Mouse (Mus musculus): ENCODE data around the gene Gapdh. TPM values are rescaled to one million over a fixed set of nuclear protein-coding genes. Genes with fewer than 3 reads are reported as not detected.

Gene Gapdh
- polyA plus RNA-seq, 1 experiment, result 3,259 TPM

GRCm38 (mm10) chr6:125129710-125130402 is 36.4 kb downstream of the Gapdh start:
- 91% methylated on average over 20 of the region's 20 CpGs for WGBS
- DNase-seq (ENCODE audit: low read depth, low spot score), result no peak

DNA sequence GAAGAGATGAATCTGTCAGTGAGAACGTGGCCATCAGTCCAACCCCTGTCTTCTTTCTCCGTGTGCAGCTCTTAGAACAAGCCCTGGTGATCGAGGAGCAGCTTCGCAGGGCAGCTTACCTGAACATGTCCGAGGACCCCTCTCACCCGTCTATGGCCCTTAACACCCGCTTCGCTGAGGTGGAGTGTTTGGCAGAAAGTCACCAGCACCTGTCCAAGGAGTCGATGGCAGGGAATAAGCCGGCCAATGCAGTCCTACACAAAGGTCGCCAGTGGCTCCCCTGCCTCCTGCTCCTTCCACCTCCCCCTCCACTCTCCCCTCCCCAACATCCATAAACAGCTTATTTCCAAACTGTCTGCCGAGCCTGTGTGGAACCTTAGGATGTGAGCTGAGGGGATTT is 37.5 kb downstream of the Gapdh start:
- WGBS, result 88% methylated on average over 12 of the region's 12 CpGs
- DNase-seq (ENCODE audit: low read depth, low spot score), result no peak

DNA sequence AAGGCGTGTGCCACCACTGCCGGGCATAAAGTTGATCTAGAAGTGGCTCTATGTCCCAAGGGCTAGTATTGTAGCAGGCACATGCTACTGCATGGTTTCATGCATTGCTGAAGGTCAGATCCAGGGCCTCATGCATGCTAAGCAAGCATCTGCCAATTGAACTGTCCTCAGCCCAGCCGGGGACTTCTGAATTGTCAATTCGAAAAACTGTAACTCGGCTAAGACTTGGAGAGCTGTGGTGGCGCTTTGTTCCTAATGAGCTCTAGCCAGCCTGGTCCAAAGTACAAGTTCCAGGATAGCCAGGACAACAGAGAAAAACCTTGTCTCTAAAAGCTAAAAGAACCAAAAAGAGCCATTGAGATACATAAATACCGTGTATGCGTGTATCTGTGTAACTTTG is 46.9 kb downstream of the Gapdh start:
- DNase-seq (ENCODE audit: low read depth, low spot score), result no peak
- WGBS, result 87% methylated on average over 8 of the region's 8 CpGs

DNA sequence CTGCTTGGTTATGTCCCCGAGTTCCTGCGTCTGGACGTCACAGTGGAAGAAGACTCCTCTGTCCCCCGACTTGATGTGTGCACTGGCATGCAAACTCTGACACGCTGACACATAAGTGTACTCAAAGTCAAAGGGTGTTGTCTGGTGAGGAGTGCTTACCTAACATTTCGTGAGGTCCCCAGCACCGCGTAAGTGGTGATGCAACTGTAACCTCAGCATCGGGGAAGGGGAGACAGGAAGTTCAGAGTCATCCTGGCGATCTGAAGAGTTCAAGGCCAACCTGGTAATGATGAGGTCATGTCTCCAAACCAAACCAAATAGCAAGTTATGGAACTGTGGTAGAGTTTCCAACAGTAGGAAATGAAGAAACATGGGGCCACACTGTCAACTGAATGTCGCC is 53.7 kb downstream of the Gapdh start:
- WGBS, result 88% methylated on average over 11 of the region's 11 CpGs
- no peak for DNase-seq (ENCODE audit: low read depth, low spot score)

Other genes starting within 250 kb of the Gapdh start
- gene Ptms, start 246.4 kb downstream of the Gapdh start, polyA plus RNA-seq (2012; rRNA removed), result 658 and 1,077 TPM in 2 replicates
- 350 and 390 TPM in 2 replicates for gene Mlf2, start 235.1 kb downstream of the Gapdh start, polyA plus RNA-seq (2012; rRNA removed)
- gene Cops7a, start 200.9 kb downstream of the Gapdh start, polyA plus RNA-seq (2012; rRNA removed), result 149 and 151 TPM in 2 replicates
- gene Pianp, start 169.8 kb downstream of the Gapdh start, polyA plus RNA-seq (2012; rRNA removed), result 2.3 and 3.3 TPM in 2 replicates
- gene Zfp384, start 157.3 kb downstream of the Gapdh start, polyA plus RNA-seq (2012; rRNA removed), result 39.5 and 59.5 TPM in 2 replicates
- 42.5 and 43.1 TPM in 2 replicates for gene Ing4, start 126.7 kb downstream of the Gapdh start, polyA plus RNA-seq (2012; rRNA removed)
- 12.5 and 14.6 TPM in 2 replicates for gene Acrbp, start 116.8 kb downstream of the Gapdh start, polyA plus RNA-seq (2012; rRNA removed)
- gene Lpar5, start 98.5 kb downstream of the Gapdh start, polyA plus RNA-seq (2012; rRNA removed), result 55.4 and 127 TPM in 2 replicates
- gene Chd4, start 70.5 kb downstream of the Gapdh start, polyA plus RNA-seq (2012; rRNA removed), result 22.4 and 35.5 TPM in 2 replicates
- 17.7 and 18.4 TPM in 2 replicates for gene Nop2, start 34.6 kb downstream of the Gapdh start, polyA plus RNA-seq (2012; rRNA removed)
- gene Iffo1, start 21.2 kb downstream of the Gapdh start, polyA plus RNA-seq (2012; rRNA removed), result 6.3 and 9.4 TPM in 2 replicates
- 94.4 and 101 TPM in 2 replicates for gene Ncapd2, start 25.2 kb upstream of the Gapdh start, polyA plus RNA-seq (2012; rRNA removed)
- 83.2 and 95.7 TPM in 2 replicates for gene Mrpl51, start 25.3 kb upstream of the Gapdh start, polyA plus RNA-seq (2012; rRNA removed)
- 13.6 and 15.0 TPM in 2 replicates for gene Vamp1, start 49.1 kb upstream of the Gapdh start, polyA plus RNA-seq (2012; rRNA removed)
- 58.9 and 64.5 TPM in 2 replicates for gene Tapbpl, start 65.4 kb upstream of the Gapdh start, polyA plus RNA-seq (2012; rRNA removed)
- 4.5 and 5.3 TPM in 2 replicates for gene Cd27, start 70.5 kb upstream of the Gapdh start, polyA plus RNA-seq (2012; rRNA removed)
- 0.05 and 0.14 TPM in 2 replicates for gene Tuba3a, start 119.6 kb upstream of the Gapdh start, polyA plus RNA-seq (2012; rRNA removed)
- 123 and 136 TPM in 2 replicates for gene Ltbr, start 147.4 kb upstream of the Gapdh start, polyA plus RNA-seq (2012; rRNA removed)
- 7.9 and 11.0 TPM in 2 replicates for gene Scnn1a, start 154.2 kb upstream of the Gapdh start, polyA plus RNA-seq (2012; rRNA removed)
- 123 and 182 TPM in 2 replicates for gene Tnfrsf1a, start 182.9 kb upstream of the Gapdh start, polyA plus RNA-seq (2012; rRNA removed)
- gene Plekhg6, start 214.3 kb upstream of the Gapdh start, polyA plus RNA-seq (2012; rRNA removed), result 24.1 and 35.0 TPM in 2 replicates

Measured in large intestine, adult 2 months (tissue).